Mouse (Mus musculus) kidney, adult 18-20 months (tissue): ENCODE measurements around the gene Grik5.

Source experiments
- DNase-seq: peaks from one replicate; pipeline ENCODE4 v3.0.0; 2021

Grik5 gene

GRCm38 (mm10) chr7:25071979-25072715 lies at the start of gene Grik5, which contains the start of gene Zfp574:
TSS of gene Grik5 (minus strand) at chr7:25072346.
TSS of gene Zfp574 (plus strand) at chr7:25072567.
- peak; percentile 36 for DNase-seq

GRCm38 (mm10) chr7:25121240-25121786 lies 49.2 kb upstream of the Grik5 start:
- DNase-seq = no peak

GRCm38 (mm10) chr7:25120061-25120834 lies 48.1 kb upstream of the Grik5 start:
- peak; percentile 8 for DNase-seq

- no peak for DNase-seq
Measured at GRCm38 (mm10) chr7:25112956-25113603, 40.9 kb upstream of the Grik5 start.

- DNase-seq = no peak
Measured at GRCm38 (mm10) chr7:25112178-25112955, 40.2 kb upstream of the Grik5 start.

- no peak for DNase-seq
Measured at GRCm38 (mm10) chr7:25110336-25110735, 38.2 kb upstream of the Grik5 start.

GRCm38 (mm10) chr7:25109355-25109754 lies 37.2 kb upstream of the Grik5 start:
- DNase-seq = no peak

- DNase-seq = no peak
Measured at GRCm38 (mm10) chr7:25106790-25107502, 34.8 kb upstream of the Grik5 start.

GRCm38 (mm10) chr7:25105411-25106160 lies 33.4 kb upstream of the Grik5 start:
- peak; percentile 73 for DNase-seq

GRCm38 (mm10) chr7:25099581-25099980 lies 27.4 kb upstream of the Grik5 start:
- no peak for DNase-seq

- DNase-seq = no peak
Measured at GRCm38 (mm10) chr7:25098169-25098568, 26.0 kb upstream of the Grik5 start.

GRCm38 (mm10) chr7:25089875-25090274 lies 17.7 kb upstream of the Grik5 start:
- no peak for DNase-seq

- no peak for DNase-seq
Measured at GRCm38 (mm10) chr7:25088968-25089367, 16.8 kb upstream of the Grik5 start.

GRCm38 (mm10) chr7:25088531-25088930 lies 16.4 kb upstream of the Grik5 start:
- DNase-seq = no peak

GRCm38 (mm10) chr7:25087972-25088371 lies 15.8 kb upstream of the Grik5 start:
- no peak for DNase-seq

GRCm38 (mm10) chr7:25087256-25087912 lies 15.2 kb upstream of the Grik5 start:
- DNase-seq = no peak

GRCm38 (mm10) chr7:25086656-25087055 lies 14.5 kb upstream of the Grik5 start:
- DNase-seq = no peak

GRCm38 (mm10) chr7:25084621-25085020 lies 12.5 kb upstream of the Grik5 start:
- DNase-seq = no peak

- peak; percentile 35 for DNase-seq
Measured at GRCm38 (mm10) chr7:25082510-25082909, 10.4 kb upstream of the Grik5 start.

- no peak for DNase-seq
Measured at GRCm38 (mm10) chr7:25080431-25080830, 8.3 kb upstream of the Grik5 start.
